Mouse (Mus musculus): Measurements from ENCODE around the gene Rfx1.

The Rfx1 gene

GRCm38 (mm10) chr8:84066291-84066930 is at the start of gene Rfx1:
Gene Rfx1 (plus strand): TSS chr8:84066834.
- DNase-seq = peak; percentile 100

DNA sequence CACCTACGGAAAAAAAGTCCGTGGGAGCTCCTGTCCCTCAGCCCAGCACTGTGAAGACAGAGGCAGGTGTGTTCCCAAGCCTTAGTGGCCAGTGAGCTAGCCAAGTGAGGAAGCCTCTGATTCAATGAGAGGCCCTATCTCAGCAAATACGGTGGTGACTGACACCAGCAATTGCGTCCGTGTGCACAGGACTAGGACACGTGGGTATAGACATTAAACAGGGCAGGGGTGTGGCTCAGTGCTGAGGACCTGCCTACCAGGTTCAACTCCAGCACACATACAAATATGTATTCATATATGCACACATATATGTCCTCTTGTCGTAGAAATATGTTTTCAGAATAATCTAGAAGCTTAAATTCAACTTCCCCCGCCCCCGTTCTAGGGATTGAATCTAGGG is 46.9 kb upstream of the Rfx1 start:
- DNase-seq = no peak

DNA sequence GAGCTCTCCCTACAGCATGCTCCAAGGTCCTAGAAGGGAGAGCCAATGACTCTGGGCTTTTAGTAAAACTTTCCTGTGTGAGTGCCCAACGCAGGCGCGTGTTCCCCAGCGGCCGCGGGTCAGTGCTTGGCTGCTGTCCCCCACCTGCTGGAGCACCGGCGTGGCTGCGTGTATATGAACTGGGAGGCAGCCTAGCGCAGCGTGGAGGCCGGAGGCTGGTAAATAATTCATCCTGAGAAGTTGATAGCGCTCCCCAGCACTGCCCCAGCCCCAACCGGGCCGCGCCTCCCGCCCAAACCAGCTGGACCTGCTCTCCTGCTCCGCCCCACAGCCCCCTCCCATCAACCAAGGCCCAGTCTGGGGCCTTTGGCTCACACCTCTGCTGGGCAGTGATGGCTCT is 45.5 kb upstream of the Rfx1 start, which contains the start of gene Palm3:
TSS of gene Palm3 (plus strand) at position 376 of the 400 bp plus-strand sequence.
- DNase-seq = peak; percentile 78 to 86

DNA sequence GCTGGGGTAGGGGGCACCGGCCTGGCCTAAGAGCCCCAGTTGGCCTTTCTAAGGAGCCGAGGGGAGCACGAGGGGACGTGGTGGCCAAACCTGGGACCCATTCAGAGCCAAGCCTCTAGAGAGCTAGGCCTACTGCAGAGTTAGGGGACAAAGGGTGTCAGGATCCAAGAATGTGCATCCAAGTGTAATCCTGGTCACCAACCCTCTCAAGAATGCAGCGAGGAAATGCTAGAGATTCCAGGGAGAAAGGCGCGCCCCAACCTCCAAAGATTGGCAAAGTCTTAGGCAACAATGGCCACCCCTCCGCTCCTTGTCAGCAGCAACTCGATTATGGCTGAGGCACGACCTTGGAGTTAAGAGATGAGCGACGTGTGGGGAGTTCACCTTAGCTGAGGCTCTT is 45.1 kb upstream of the Rfx1 start:
- DNase-seq = peak in 1 of 2 experiments; percentile 46

DNA sequence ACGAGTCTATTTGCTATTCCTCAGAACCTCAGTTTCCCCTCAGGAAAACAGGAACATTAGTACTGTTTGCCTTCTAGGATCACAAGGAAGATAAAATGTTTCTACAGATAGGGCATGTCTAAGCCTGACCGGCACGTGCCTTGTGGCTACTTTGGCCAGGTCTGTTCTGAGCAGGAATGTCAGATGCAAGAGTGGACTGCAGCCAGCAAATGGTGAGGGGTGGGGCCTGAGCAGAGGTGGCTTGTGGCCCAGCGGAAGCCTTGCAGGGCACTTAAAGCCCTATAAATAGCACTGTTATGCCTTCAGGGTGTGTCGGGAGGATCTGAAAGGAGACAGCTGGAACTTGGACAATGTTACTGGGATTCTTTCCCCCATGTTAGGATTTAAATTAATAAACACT is 43.5 kb upstream of the Rfx1 start:
- DNase-seq = peak; percentile 89 to 90

GRCm38 (mm10) chr8:84023631-84024030 is 43.0 kb upstream of the Rfx1 start:
- peak; percentile 86 to 92 for DNase-seq

DNA sequence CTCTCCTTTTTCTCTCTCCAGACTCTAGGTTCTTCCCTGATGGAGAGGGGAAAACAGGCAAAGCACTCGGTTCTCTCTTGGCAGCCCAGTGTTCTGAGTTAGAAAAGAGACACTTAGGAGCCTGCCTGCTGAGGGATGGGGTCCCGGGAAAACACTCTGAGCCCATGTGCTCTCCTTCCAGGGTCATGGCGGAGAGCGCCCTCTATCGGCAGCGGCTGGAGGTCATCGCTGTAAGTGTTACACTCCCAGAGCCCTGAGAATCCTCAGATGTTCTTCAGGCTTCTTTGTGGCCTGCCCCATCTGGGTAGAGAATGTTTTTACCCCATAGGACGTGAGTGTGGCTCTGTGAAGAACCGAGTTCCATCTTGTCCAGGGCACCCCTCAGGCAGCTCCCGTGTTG is 42.5 kb upstream of the Rfx1 start:
- DNase-seq = peak; percentile 70 to 75

- no peak for DNase-seq
Observed at GRCm38 (mm10) chr8:84025863-84026262, 40.8 kb upstream of the Rfx1 start.

- DNase-seq = no peak
Observed at GRCm38 (mm10) chr8:84027449-84027848, 39.2 kb upstream of the Rfx1 start.

DNA sequence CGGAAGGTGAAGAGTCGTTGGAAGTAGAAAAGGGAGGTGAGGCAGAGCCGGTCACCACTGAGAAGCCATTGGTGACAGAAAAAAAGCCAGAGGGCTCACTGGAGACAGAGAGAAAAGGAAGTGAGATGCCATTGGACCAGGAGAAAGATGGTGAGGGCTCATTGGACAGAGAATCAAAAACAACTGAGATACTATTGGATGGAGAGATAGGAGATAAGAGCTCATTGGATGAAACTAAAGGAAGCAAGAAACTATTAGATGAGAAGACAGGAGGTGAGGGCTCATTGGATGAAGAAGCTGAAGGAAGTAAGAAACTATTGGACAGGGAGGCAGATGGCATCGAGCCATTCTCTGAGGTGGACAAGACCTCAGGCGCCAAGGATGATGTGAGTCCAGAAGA is 37.4 kb upstream of the Rfx1 start:
- DNase-seq = no peak

- no peak for DNase-seq
Observed at GRCm38 (mm10) chr8:84032777-84033176, 33.9 kb upstream of the Rfx1 start.

DNA sequence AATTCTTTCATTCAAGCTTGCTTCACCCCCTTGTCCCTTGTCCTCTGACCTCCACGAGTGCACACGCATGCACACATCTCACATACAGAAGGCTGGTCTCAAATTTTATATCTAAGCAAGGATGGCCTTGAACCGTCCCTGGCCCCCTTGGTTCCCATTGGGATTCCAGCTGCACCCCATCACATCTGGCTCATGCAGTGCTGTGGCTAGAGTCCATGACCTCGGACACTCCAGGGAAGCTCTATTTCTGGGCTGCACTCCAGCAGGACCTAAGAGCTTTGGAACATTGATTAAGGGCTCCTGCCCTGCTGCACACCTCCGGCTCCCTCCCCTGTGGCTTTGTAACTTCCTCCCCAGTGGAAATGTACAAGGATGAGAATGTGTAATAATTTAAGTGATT is 28.6 kb upstream of the Rfx1 start:
- peak in 1 of 2 experiments; percentile 38 for DNase-seq

DNA sequence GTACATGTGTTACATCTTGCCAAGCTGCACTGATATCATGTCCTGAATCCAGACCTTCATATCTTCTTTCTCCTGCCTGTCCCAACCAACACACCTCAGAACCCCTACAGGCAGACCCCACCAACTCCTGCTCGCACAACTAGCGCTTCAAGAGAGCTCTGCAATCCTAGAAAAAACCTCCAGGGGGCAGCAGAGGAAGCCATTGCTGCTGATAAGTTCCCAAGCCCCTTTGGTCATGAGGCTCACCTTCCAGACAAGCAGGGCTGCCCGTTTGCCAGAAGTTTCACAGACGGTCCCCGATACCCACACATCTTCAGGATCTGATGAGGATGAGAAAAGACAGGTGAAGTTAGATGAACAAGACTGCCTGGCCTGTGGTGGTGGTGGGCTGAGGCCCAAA is 27.6 kb upstream of the Rfx1 start:
- peak; percentile 53 to 79 for DNase-seq

DNA sequence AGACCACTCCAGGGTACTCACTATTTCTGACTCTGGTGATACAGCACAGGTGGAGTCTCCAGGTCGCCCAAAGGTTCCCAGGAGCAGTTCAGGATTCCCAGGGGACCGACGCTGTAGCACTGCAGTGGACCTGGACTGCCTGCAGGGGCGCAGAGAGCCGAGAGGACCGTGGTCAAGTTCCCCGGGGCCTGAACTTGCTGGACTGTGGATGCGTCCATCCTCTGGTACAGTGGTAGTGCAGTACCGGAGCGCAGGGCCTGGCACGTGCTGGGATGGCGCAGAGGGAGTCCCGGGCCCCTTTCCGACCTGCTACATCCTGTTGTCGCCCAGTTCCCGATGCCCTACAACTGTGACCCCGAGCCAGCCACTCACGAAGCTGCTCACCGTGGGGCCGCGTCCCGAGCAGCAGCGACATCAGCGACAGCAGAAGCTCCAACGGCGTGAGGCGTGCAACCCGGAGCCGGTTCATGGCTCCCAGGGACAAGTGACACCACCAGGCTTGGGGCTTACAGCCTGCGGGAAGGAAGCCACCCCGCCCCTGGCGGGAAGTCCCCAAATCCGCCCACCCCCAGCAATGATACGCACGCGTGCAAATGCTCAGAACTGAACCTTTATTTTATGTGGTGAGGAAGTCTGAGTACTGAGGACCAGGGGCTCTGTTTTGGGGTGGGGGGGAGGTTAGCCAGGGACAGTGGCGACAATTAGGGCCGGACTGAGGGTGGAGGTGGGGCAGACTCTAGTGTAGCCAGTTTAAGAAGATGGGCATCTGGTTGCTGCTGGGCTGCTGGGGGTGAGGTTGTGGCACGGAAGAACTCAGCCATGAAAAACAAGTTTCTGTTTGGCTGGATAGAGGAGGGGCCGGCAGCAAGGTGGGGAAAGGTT is 24.3 kb upstream of the Rfx1 start, which contains the start of gene Il27ra:
TSS of gene Il27ra (minus strand) at position 524 of the 882 bp plus-strand sequence.
- DNase-seq = peak; percentile 50 to 71

- no peak for DNase-seq
Observed at GRCm38 (mm10) chr8:84042948-84043342, 23.7 kb upstream of the Rfx1 start.

DNA sequence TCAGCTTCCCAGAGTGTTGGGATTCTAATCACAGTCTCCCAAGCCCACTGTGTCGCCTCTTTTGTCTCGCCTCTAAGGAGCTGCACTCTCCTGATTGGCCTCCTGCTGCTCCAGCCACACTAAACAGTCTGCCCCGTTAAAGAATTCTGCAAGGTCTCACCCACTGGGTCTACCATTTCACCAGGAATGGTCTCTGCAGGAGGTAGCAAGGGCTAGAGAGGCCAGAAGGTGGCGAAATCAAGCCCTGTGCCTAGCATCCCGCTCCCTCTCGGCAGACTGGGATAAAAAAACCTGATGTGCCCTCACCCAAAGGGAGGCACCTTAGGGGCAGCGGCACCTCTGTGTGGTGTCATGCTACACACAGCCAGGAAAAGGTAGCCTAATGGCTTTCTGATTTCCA is 22.5 kb upstream of the Rfx1 start:
- no peak for DNase-seq

DNA sequence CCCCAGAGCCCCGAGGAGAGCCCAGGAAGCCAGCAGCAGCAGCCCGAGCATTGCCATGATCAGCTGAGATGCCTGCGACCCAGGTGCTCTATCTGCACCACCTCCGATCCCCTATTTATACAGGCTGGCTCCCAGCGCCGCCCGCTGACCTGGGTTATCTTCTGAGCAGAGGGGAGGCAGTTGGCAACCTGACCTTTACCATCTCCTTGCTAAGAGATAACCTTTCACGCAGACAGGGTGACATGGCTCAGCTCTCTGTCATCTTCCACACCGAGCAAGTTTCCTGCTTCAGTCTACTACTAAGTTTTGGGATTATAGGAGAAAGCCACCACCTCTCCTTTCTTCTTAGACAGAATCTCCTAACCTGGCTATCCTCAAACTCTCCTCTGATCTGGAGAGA is 21.7 kb upstream of the Rfx1 start, which contains the start of gene Rln3:
TSS of gene Rln3 (minus strand) at position 101 of the 400 bp plus-strand sequence.
- DNase-seq = no peak

DNA sequence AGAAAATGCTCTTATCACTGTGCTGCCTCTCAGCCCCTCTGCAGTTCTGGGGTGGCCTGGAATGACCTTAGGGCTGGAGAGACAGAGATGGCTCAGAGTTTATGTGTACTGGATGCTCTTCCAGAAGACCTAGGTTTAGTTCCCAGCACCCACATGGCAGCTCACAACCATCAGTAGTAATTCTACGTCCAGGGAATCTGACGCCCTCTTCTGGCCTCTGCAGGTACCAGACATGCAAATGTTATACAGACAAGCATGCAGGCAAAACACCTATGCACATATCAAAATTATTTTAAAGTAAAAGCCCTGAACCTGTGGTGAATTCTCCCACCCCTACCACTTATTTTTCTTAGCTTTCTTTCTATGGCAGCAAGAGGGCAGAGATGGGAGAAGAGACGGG is 20.1 kb upstream of the Rfx1 start:
- no peak for DNase-seq

- DNase-seq = no peak
Observed at GRCm38 (mm10) chr8:84048171-84048570, 18.5 kb upstream of the Rfx1 start.

DNA sequence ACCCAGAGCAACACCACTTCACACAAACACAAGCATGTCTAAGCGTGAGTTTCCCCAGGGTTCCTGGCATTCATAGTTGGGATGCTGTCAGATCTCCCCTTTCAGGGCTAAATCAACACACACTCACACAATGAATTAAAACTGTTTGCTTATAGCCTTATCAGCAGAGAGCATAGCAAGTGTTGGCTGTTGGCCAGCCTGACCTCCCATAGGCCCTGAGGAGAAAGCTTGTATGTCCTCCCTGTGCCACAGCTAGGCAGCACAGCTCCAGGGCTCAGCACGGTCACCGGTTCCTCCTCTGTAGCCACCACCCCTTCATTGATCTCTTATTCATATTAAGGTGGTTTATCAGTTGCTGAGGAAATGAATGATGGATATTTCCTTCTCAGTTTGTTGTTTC is 13.9 kb upstream of the Rfx1 start:
- DNase-seq = no peak

- no peak for DNase-seq
Observed at GRCm38 (mm10) chr8:84053229-84053628, 13.4 kb upstream of the Rfx1 start.

DNA sequence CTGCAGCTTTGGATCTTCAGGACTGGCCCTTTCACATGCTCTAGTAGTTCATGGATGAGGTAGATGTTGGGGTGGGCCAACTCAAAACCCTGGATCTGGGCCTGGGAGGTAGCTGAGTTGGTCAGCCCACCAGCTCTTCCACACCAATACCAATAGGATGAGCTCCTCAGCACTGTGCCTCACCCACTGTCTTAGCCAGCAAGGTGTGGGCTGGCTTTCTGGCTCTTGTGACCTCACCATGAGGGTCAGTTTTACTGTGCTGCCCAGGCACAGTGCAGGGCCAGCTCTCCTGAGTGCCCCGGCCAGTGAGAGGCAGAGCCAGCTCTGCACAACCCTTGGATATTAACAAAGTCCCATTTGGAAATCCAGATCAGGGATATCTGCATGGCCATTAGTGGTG is 8.8 kb upstream of the Rfx1 start:
- no peak for DNase-seq

DNA sequence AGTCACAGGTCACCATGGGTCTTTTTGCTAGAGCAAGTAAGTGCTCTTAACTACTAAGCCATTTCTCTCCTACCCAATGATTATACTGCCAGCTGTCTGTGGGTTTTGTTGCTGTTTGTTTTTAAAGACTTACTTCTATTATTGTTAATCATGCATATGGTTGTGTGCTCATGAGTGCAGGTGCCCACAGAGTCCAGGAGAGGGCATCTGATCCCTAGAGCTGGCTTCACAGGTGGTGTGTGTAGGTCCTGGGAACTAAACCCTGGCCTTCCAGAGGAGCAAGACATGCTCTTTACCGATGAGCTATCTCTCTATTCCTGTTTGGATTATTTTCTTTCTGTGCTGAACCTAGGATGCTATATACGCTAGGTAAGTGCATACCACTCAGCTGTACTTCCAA is 7.4 kb upstream of the Rfx1 start:
- DNase-seq = no peak

- DNase-seq = no peak
Observed at GRCm38 (mm10) chr8:84060245-84060644, 6.4 kb upstream of the Rfx1 start.
